Mouse (Mus musculus): ENCODE results near the gene Cacna2d2.

Cacna2d2 gene

DNA sequence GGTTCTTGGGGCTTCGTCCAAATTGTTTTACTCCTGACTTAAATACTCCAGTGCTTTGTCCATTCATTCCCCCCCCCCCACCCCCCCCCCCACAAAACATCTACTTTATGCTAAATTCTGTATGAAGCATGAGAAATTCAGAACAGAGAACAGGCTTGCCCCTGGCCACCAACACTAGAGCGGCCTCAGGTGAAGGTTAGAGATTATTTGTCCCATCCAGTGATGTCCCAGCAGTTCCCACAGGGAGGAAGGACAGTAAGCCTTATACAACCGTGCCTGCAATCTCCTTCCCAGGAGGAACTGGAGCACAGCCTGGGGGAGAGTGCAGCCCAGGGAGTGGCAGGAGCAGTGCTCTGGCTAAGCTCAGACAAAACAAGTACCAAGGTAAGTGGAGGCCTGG, 179.2 kb downstream of the Cacna2d2 start, which contains the start of gene Naa80:
Gene Naa80 (plus strand): TSS at position 301 of the 400 bp plus-strand sequence.
- DNase-seq (ENCODE audit: low spot score): no peak
